Mouse (Mus musculus) adrenal gland, adult 2 months (tissue): Measurements from ENCODE around the gene Mup11. TPM values are rescaled to one million over a fixed set of nuclear protein-coding genes. Genes with fewer than 3 reads are reported as not detected.
"Not testable (repeated sequence)": the region's sequence is repeated elsewhere in the genome, so short reads cannot be mapped to it uniquely, and the experiment has no call there.

ENCODE experiments used
- DNase-seq: peaks from one replicate; pipeline ENCODE4 v3.0.0; 2021
- long read RNA-seq: library from polyadenylated mRNA; stranded (forward); transcript quantifications from one replicate; pipeline ENCODE4 v2.0.0, GENCODE M21; 2021
- polyA plus RNA-seq: library from polyadenylated mRNA; depleted of rRNA; stranded (reverse); fragments of >200 nt; gene quantifications from 2 replicates; pipeline ENCODE4 v1.2.3, GENCODE M21; 2012; rRNA removed
- total RNA-seq, 2 experiments: library from RNA; stranded (reverse); gene quantifications; 2 replicates each; pipeline ENCODE4 v1.2.3; 2021

Gene Mup11
- total RNA-seq (1 to 10 TPM; 2.3 to 3.9 TPM), polyA plus RNA-seq (not detected in 2 replicates)
- long read RNA-seq, partial matches to known transcripts = 0 of 1 reads
- long read RNA-seq, other reads (novel, unspliced or antisense) = 0 of 1 reads

GRCm38 (mm10) chr4:60662311-60662710 is at the start of gene Mup11:
TSS of gene Mup11 (minus strand) at chr4:60662411.
- DNase-seq = not testable (repeated sequence)

Other genes with a start within 250 kb of the Mup11 start
- gene Mup9, start 240.5 kb downstream of the Mup11 start, total RNA-seq = 1 to 10 TPM in 1 of 2 experiments, not detected in 1; 1.2 TPM
- gene Mup9, start 240.5 kb downstream of the Mup11 start, polyA plus RNA-seq = not detected in 2 replicates
- gene Mup1, start 160.5 kb downstream of the Mup11 start, total RNA-seq = under 1 TPM in 1 of 2 experiments, not detected in 1; 0.98 TPM
- gene Mup1, start 160.5 kb downstream of the Mup11 start, polyA plus RNA-seq = not detected in 2 replicates
- 1 to 10 TPM in 1 of 2 experiments, not detected in 1; 1.9 TPM for gene Mup10, start 80.2 kb downstream of the Mup11 start, total RNA-seq
- not detected in 2 replicates for gene Mup10, start 80.2 kb downstream of the Mup11 start, polyA plus RNA-seq
- 1 to 10 TPM; 2.7 to 9.3 TPM for gene Mup12, start 78.9 kb upstream of the Mup11 start, total RNA-seq
- not detected in 2 replicates for gene Mup12, start 78.9 kb upstream of the Mup11 start, polyA plus RNA-seq
- 100 to 1,000 TPM in 1 of 2 experiments, 1 to 10 TPM in 1; 9.8 to 191 TPM for gene Mup22, start 159.1 kb upstream of the Mup11 start, total RNA-seq
- not detected in 2 replicates for gene Mup22, start 159.1 kb upstream of the Mup11 start, polyA plus RNA-seq